Mouse (Mus musculus): ENCODE measurements around the gene Lyz2. TPM values are rescaled to one million over a fixed set of nuclear protein-coding genes. Genes with fewer than 3 reads are reported as not detected.
"Not testable (repeated sequence)": the region's sequence is repeated elsewhere in the genome, so short reads cannot be mapped to it uniquely, and the experiment has no call there.

Gene Lyz2
- polyA plus RNA-seq, 1 experiment from 2014 or later, result 90.5 TPM

GRCm38 (mm10) chr10:117298336-117298735 lies 16.2 kb upstream of the Lyz2 start:
- no peak overlapping the region for H3K27ac ChIP-seq (replicated peaks)
- H3K27me3 ChIP-seq (replicated peaks), result peaks cover 31% of the 10 kb centered on the region
- H3K9ac ChIP-seq, result no peak overlapping the region
- ATAC-seq (ENCODE audit: extremely low read depth, insufficient number of reproducible peaks, low FRiP score, low TSS enrichment), result no peak
- H3K9me3 ChIP-seq, result no peaks in the 10 kb centered on the region
- H3K4me3 ChIP-seq, result no peak overlapping the region
- no peaks in the 10 kb centered on the region for H3K36me3 ChIP-seq
- H3K4me2 ChIP-seq, result no peak overlapping the region
- no peaks in the 10 kb centered on the region for H3K4me1 ChIP-seq
- 73% methylated on average over 6 of the region's 6 CpGs for WGBS

GRCm38 (mm10) chr10:117292671-117293070 lies 10.6 kb upstream of the Lyz2 start, which contains the start of gene Lyz1:
Lyz1 (minus strand) TSS chr10:117292868.
- Histone ChIP-seq H3K4me2 (no peak within 1 kb of the TSS), H3K9ac (no peak within 1 kb of the TSS), H3K4me3 (no peak within 1 kb of the TSS), H3K36me3 (no peaks in the 10 kb centered on the region), H3K4me1 (peaks cover 21% of the 10 kb centered on the region), H3K27ac (replicated peaks) (no peak within 1 kb of the TSS), H3K9me3 (no peaks in the 10 kb centered on the region), H3K27me3 (replicated peaks) (peaks cover 25% of the 10 kb centered on the region)
- WGBS, result 49% methylated on average over 5 of the region's 5 CpGs
- ATAC-seq (ENCODE audit: extremely low read depth, insufficient number of reproducible peaks, low FRiP score, low TSS enrichment), result no peak

GRCm38 (mm10) chr10:117290936-117291335 lies 8.8 kb upstream of the Lyz2 start:
- H3K9ac ChIP-seq; ATAC-seq (ENCODE audit: extremely low read depth, insufficient number of reproducible peaks, low FRiP score, low TSS enrichment); H3K4me3 ChIP-seq; H3K9me3 ChIP-seq; H3K27ac ChIP-seq (replicated peaks); H3K36me3 ChIP-seq; H3K4me2 ChIP-seq: not testable (repeated sequence)
- peaks cover 21% of the 10 kb centered on the region for H3K4me1 ChIP-seq
- 87% methylated on average over 6 of the region's 6 CpGs for WGBS
- H3K27me3 ChIP-seq (replicated peaks), result peaks cover 17% of the 10 kb centered on the region

- no peak overlapping the region for H3K4me3 ChIP-seq
- no peaks in the 10 kb centered on the region for H3K36me3 ChIP-seq
- no peak overlapping the region for H3K27ac ChIP-seq (replicated peaks)
- peaks cover 21% of the 10 kb centered on the region for H3K4me1 ChIP-seq
- H3K9ac ChIP-seq, result no peak overlapping the region
- WGBS, result 46% methylated on average over 6 of the region's 6 CpGs
- H3K9me3 ChIP-seq, result no peaks in the 10 kb centered on the region
- no peak overlapping the region for H3K4me2 ChIP-seq
- peaks cover 13% of the 10 kb centered on the region for H3K27me3 ChIP-seq (replicated peaks)
- no peak for ATAC-seq (ENCODE audit: extremely low read depth, insufficient number of reproducible peaks, low FRiP score, low TSS enrichment)
These were observed 8.1 kb upstream of the Lyz2 start for GRCm38 (mm10) chr10:117290046-117290870.

GRCm38 (mm10) chr10:117289034-117289505 lies 6.9 kb upstream of the Lyz2 start:
- not testable (repeated sequence) for H3K36me3 ChIP-seq; H3K9ac ChIP-seq; H3K4me3 ChIP-seq; H3K4me2 ChIP-seq; H3K9me3 ChIP-seq; ATAC-seq (ENCODE audit: extremely low read depth, insufficient number of reproducible peaks, low FRiP score, low TSS enrichment)
- H3K27me3 ChIP-seq (replicated peaks), result peaks cover 11% of the 10 kb centered on the region
- peak overlapping the region; percentile 73 for H3K27ac ChIP-seq (replicated peaks)
- WGBS, result 25% methylated on average over 5 of the region's 5 CpGs
- H3K4me1 ChIP-seq, result peaks cover 32% of the 10 kb centered on the region

GRCm38 (mm10) chr10:117288197-117289033 lies 6.3 kb upstream of the Lyz2 start:
- Histone ChIP-seq H3K4me1 (peaks cover 32% of the 10 kb centered on the region), H3K4me2 (no peak overlapping the region), H3K4me3 (no peak overlapping the region), H3K9ac (no peak overlapping the region), H3K9me3 (no peaks in the 10 kb centered on the region), H3K27me3 (replicated peaks) (peaks cover 11% of the 10 kb centered on the region), H3K36me3 (no peaks in the 10 kb centered on the region), H3K27ac (replicated peaks) (peak overlapping the region; percentile 66)
- ATAC-seq (ENCODE audit: extremely low read depth, insufficient number of reproducible peaks, low FRiP score, low TSS enrichment), result no peak
- WGBS, result 83% methylated on average over 9 of the region's 9 CpGs

- WGBS, result 75% methylated on average over 3 of the region's 3 CpGs
- no peaks in the 10 kb centered on the region for H3K9me3 ChIP-seq
These were observed 5.2 kb upstream of the Lyz2 start for GRCm38 (mm10) chr10:117287226-117287850.

GRCm38 (mm10) chr10:117286366-117286970 lies 4.3 kb upstream of the Lyz2 start:
- no peaks in the 10 kb centered on the region for H3K36me3 ChIP-seq
- H3K27me3 ChIP-seq (replicated peaks), result peaks cover 7% of the 10 kb centered on the region; the same call in 1 of the 2 replicates
- H3K9me3 ChIP-seq, result no peaks in the 10 kb centered on the region
- H3K4me3 ChIP-seq, result no peak overlapping the region
- H3K4me2 ChIP-seq, result no peak overlapping the region
- H3K4me1 ChIP-seq, result peaks cover 34% of the 10 kb centered on the region
- H3K9ac ChIP-seq, result no peak overlapping the region
- ATAC-seq (ENCODE audit: extremely low read depth, insufficient number of reproducible peaks, low FRiP score, low TSS enrichment), result no peak
- 79% methylated on average over 6 of the region's 6 CpGs for WGBS
- H3K27ac ChIP-seq (replicated peaks), result no peak overlapping the region

More at GRCm38 (mm10) chr10:117287226-117287850, 5.2 kb upstream of the Lyz2 start:
- H3K4me3 ChIP-seq, result no peak overlapping the region
- no peak overlapping the region for H3K4me2 ChIP-seq
- no peak for ATAC-seq (ENCODE audit: extremely low read depth, insufficient number of reproducible peaks, low FRiP score, low TSS enrichment)
- no peak overlapping the region for H3K27ac ChIP-seq (replicated peaks)
- H3K36me3 ChIP-seq, result no peaks in the 10 kb centered on the region
- no peak overlapping the region for H3K9ac ChIP-seq
- H3K4me1 ChIP-seq, result peaks cover 28% of the 10 kb centered on the region
- peaks cover 11% of the 10 kb centered on the region for H3K27me3 ChIP-seq (replicated peaks)

- H3K9me3 ChIP-seq; H3K4me3 ChIP-seq; H3K36me3 ChIP-seq; H3K9ac ChIP-seq; H3K4me2 ChIP-seq; ATAC-seq (ENCODE audit: extremely low read depth, insufficient number of reproducible peaks, low FRiP score, low TSS enrichment); H3K27ac ChIP-seq (replicated peaks): not testable (repeated sequence)
- peaks cover 14% of the 10 kb centered on the region; the same call in 1 of the 2 replicates for H3K27me3 ChIP-seq (replicated peaks)
- WGBS, result 48% methylated on average over 4 of the region's 7 CpGs
- peaks cover 34% of the 10 kb centered on the region for H3K4me1 ChIP-seq
These were observed 3.5 kb upstream of the Lyz2 start for GRCm38 (mm10) chr10:117285584-117285983.

- Histone ChIP-seq H3K4me1 (peaks cover 28% of the 10 kb centered on the region), H3K27ac (replicated peaks) (peak overlapping the region; percentile 28; the same call in 1 of the 2 replicates), H3K36me3 (no peaks in the 10 kb centered on the region), H3K4me3 (no peak overlapping the region), H3K9me3 (no peaks in the 10 kb centered on the region), H3K27me3 (replicated peaks) (peaks cover 18% of the 10 kb centered on the region), H3K4me2 (no peak overlapping the region), H3K9ac (no peak overlapping the region)
- no peak for ATAC-seq (ENCODE audit: extremely low read depth, insufficient number of reproducible peaks, low FRiP score, low TSS enrichment)
- 51% methylated on average over 10 of the region's 10 CpGs for WGBS
These were observed 2.7 kb upstream of the Lyz2 start for GRCm38 (mm10) chr10:117284578-117285520.

All from heart, embryonic 13.5 days (tissue).